Mouse (Mus musculus): ENCODE data around the gene Ckmt2. TPM values are rescaled to one million over a fixed set of nuclear protein-coding genes. Genes with fewer than 3 reads are reported as not detected.

Ckmt2 gene
- polyA plus RNA-seq (2012; rRNA removed), result 0.01 and 0.10 TPM in 2 replicates

DNA sequence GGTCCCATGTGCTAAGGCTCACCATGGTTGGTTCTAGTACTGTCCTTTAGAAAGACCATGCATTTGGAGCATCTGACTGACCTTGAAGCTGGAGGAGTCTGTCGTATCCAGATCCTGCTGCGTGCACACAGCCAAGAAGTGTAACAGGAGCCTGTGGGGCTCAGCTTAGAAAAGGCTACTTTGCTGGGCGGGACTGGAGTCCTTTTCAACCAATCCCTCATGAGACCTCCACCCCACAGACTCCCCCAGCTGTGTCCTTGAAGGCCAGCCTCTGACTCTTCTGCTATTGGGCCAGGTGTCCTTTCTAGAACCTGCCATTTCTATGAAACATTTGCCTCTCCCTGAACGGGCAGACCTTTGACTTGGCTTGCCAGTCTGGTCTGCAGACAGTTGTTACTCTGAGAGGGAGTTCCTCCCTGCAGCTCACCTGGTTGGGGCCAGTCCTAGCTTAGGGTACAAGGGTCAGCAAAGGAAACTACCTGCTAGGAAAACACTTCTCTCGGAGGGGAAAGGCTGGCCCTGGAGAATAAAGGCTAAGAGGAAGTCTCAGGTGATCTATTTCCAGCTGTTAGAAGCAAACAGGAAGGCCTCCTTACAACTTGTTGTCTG is at the start of gene Ckmt2:
Gene Ckmt2, minus strand, starts transcription at position 145 of the 609 bp plus-strand sequence.

DNA sequence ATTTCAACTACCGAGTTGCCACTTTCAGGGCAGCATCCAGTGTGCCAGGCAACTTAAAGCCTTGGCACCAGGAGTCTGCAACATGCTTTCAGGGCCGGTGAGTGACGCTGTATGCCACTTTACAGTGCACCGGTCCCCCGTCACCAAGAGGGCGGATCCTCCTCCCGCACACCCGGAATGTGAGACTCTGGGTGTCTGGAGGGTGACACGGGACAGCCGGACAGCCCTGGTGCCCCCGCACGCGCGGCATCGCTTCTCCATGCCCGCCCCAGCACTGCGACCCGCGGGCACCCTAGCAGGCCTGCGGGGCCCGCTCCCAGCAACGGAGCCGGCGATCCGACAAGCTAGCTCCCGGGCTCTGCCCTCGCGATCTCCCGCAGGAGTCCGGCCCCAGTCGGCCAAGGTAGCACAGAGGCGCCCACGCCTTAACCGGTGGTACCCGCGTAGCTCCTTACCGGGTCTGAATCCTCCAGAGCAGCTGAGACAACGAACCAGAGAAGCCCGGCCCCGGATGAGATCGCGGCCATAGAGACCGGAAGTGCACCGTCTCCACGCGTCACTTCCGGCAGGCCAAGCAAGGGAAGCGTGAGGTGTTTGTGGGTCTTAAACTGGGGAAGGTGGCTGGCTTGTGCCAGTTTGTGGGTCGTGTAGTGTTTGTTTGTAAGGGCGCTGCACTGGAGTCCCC is 69.4 kb downstream of the Ckmt2 start, which contains the start of gene Zcchc9:
Gene Zcchc9, minus strand, starts transcription at position 551 of the 685 bp plus-strand sequence.

Other genes starting within 250 kb of the Ckmt2 start
- gene Acot12, start 135.4 kb downstream of the Ckmt2 start, polyA plus RNA-seq (2012; rRNA removed), result 1.8 and 2.5 TPM in 2 replicates
- 13.5 and 13.7 TPM in 2 replicates for gene Zcchc9, start 69.2 kb downstream of the Ckmt2 start, polyA plus RNA-seq (2012; rRNA removed)